Mouse (Mus musculus) spleen, adult 2 months (tissue): ENCODE data around the gene Mid1.

Source experiments
- CTCF ChIP-seq: fragments of 200-500 bp; IDR thresholded peaks from 2 replicates; pipeline ENCODE4 v1.5.1; 2011; ENCODE audit warnings: mild to moderate bottlenecking, inconsistent platforms; ENCODE audit not compliant: insufficient read depth, insufficient read length, insufficient replicate concordance; ENCODE audit errors: extremely low read depth
- POLR2A ChIP-seq: fragments of 200-500 bp; IDR thresholded peaks from 2 replicates; pipeline ENCODE4 v1.6.1; 2011; ENCODE audit warnings: low read depth, low read length, inconsistent platforms

DNA sequence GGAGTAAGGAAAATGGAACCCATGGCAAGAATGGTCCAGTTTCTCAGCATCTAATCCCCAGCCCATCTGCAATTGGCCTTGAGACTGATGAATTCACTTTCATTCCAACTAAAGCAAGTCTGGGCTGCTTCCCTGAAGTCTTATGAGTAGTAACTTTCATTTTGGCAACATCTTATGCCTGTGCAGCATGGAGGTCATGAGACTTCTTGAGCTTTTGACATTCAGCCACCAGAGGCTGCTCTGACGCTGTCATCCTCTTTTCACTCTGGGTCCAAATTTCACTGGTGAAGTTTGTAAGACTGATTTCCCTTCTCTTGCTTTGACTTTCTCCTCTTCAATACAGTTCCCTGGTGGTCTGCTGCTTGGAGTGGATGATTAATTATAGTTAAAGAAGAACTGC lies 177.8 kb downstream of the Mid1 start:
- no peak for TF ChIP-seq POLR2A
- TF ChIP-seq CTCF, result peak; percentile 25; the same call in 1 of the 2 replicates
